In the genomic region with DNA sequence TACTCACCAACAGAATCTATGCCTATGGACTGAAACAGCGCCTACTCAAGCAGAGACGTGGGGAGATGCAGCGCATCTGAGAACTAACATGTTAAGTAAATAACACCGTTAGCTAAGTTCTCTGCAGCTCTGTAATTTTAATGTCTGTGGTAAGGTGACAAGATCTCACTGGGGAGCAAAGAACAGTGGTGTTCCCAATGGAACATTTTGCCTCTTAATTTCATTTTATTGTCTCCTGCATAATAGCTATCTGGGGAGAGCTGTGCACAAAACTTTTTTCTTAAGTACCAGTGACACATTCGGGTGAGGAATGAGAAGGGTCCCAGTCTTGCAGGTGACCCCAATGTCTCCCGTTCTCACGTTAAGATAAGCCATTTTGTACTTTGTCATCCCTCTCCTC, we compare ENCODE assay signal across 11 mouse cellular contexts.
"Had no signal": no experiment of that assay in that cellular context is flagged by ENCODE, and none has a peak within 500 bp of the region (broad histone marks: within the 10 kb centered on the region; RNA-seq: fewer than 3 reads in every experiment).

Vmn1r1 (minus strand) TSS at position 101 of the 400 bp plus-strand sequence.

- DNase-seq: retina, postnatal 1 day; right cerebral cortex, adult 18-20 months; right cerebral cortex, postnatal 14 days; right cerebral cortex, postnatal 25 days; right cerebral cortex, postnatal 4 days; spleen, adult 18-20 months; thymus, adult 2 months; thymus, postnatal 14 days; thymus, postnatal 25 days; thymus, postnatal 36 days; thymus, postnatal 4 days had no signal
